Mouse (Mus musculus): Measurements from ENCODE around the gene Cog2.
A peak's percentile ranks its signal among the peaks of the same experiment; 100 is the strongest.

The Cog2 gene

GRCm38 (mm10) chr8:124569593-124569992, 49.0 kb downstream of the Cog2 start, which contains the start of gene Agt:
Gene Agt, minus strand, starts transcription at chr8:124569706.
- DNase-seq (ENCODE audit: low read depth) = no peak

GRCm38 (mm10) chr8:124571732-124572429, 51.3 kb downstream of the Cog2 start:
- no peak for DNase-seq (ENCODE audit: low read depth)

DNA sequence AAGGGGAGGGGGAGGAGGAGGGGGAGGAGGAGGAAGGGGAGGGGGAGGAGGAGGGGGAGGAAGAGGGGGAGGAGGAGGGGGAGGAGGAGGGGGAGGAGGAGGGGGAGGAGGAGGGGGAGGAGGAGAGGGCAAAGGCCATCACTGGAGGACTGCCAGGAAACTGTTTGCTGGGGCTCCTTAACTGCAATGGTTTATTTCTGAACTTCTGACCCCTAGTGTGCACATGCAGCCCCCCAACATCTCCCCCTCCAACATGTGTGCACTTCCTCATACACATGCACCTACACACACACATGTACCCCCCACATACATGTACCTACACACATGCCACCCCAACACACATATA, 51.8 kb downstream of the Cog2 start:
- no peak for DNase-seq (ENCODE audit: low read depth)

- DNase-seq (ENCODE audit: low read depth) = peak; percentile 78
Measured at GRCm38 (mm10) chr8:124573552-124574340, 53.2 kb downstream of the Cog2 start.

- no peak for DNase-seq (ENCODE audit: low read depth)
Measured at GRCm38 (mm10) chr8:124575811-124576210, 55.2 kb downstream of the Cog2 start, which contains the start of gene Capn9. Gene Capn9, plus strand, starts transcription at chr8:124576111.

DNA sequence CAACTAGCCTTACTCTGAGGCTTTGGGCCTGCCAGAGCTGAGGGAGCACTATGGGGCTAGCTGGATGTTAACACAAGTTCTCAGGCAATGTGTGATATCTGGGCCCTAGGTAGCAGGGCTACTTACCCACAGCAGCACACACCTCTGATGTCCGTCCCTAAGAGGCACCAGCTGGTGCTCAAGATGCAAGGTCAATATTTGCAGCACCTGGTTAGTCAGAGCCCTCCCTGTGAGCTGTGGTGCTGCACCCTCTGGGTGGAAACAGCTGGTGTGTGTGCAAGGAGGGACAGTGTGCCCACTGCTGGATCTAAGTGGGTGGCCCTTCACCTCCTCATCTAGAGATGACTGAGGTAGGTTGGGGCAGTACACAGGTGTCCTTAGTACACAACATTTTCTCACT, 56.2 kb downstream of the Cog2 start:
- no peak for DNase-seq (ENCODE audit: low read depth)

DNA sequence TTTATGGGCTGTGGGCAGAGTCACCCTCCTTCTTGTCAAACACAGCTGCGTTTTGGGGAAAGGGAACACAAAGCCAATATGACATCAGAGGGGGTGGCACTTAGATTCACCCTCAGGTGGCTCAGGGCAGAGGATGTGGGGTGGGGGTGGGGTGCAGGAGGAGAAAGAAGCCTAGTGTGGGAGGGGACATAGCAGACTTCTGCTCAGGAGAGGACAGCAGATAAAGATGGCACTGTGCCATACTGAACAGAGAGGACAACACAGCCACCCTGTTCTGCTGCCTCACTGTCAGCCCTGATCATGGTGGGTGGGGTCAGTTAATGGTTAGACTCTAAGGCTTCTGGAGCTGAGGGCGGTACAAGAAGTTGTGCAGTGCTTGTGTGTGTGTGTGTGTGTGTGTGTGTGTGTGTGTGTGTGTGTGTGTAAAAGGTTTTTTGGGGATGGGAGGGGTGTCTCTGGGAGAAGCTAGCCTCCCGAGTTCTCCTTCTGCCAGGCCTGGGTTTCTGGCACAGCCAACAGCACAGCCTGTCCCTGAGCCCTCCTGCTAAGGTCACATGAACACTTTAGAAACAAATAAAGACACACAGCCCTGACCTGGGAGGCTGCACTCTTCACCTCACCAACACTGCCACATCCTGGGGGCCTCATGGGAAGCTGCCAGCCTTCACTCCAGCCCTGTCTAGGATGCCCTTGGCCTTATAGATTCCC, 65.3 kb downstream of the Cog2 start:
- no peak for DNase-seq (ENCODE audit: low read depth)

DNA sequence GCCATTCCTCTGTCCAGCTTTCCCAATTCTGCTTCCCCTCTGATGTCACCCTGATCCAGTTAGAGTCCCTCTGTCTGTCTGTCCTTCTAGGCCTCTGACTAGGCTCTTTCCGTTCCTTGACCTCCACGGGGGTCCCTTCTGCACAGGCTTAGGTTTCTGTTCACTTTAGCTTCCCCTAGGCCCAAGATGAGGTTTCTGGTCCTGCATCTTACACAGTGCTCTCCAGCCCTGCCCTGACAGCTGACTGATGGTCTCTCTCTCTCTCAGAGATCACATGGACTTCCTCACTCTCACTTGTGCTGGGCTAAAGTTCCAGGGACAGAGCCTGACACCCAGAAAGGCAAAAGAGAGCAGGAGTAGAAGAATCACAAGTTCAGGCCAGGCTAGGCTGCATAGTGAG, 66.0 kb downstream of the Cog2 start:
- DNase-seq (ENCODE audit: low read depth) = no peak

DNA sequence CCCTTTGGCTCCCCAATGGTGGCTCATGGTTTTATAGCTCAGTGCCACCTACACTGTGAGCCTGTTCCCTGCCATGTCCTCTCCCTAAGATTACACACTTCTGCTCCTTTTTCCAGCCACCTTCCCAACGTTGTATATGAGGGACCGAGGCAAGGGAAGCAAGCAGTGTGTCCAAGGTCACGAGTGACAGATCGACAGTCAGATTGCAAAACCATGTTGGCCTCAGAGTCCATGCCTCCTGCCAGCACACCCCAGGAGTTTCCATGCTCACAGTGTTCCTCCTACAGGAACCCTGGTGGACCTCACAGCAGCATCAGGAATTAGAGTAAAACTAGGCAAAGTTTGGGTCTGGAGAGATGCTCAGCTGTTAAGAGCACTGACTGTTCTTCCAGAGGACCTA, 68.8 kb downstream of the Cog2 start:
- no peak for DNase-seq (ENCODE audit: low read depth)
